Mouse (Mus musculus): ENCODE measurements around the gene Ankdd1b. TPM values are rescaled to one million over a fixed set of nuclear protein-coding genes. Genes with fewer than 3 reads are reported as not detected.

The Ankdd1b gene
- not detected in 2 replicates for polyA plus RNA-seq (2014; fragmentation: Nextera tagmentation; extraction: Ambion mirVana)

DNA sequence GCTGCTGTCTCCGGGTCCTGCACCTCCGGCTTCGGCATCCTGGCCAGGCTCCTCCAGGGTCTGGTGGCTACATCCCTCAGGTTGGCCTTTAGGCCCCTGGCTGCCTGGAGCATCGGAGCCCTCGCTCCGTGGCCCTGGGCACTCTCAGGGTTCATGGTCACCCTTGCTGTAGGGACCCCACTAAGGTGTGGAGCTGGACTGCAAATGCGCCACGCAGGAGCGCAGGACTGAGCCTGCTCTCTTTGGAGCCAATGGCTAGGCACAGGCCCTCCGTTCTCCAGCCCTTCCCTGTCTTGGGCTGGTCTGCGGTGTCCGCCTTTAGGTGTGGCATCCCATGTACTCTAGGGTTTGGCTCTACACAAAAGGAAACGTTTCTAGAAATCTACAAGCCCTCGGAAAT lies at the start of gene Ankdd1b:
Gene Ankdd1b (minus strand): TSS at position 242 of the 400 bp plus-strand sequence.
- H3K4me3 ChIP-seq (replicated peaks; ENCODE audit: low read length) = no peak within 1 kb of the TSS
- H3K27me3 ChIP-seq (ENCODE audit: control insufficient read depth, insufficient read depth, low read length) = no peaks in the 10 kb centered on the region
- H3K9ac ChIP-seq = no peak within 1 kb of the TSS
- H3K9me3 ChIP-seq (ENCODE audit: control insufficient read depth, low read length) = no peaks in the 10 kb centered on the region
- no peak within 1 kb of the TSS for H3K27ac ChIP-seq
- ATAC-seq (ENCODE audit: low FRiP score) (no peak), DNase-seq (ENCODE audit: low spot score) (no peak)
- no peaks in the 10 kb centered on the region for H3K36me3 ChIP-seq (replicated peaks; ENCODE audit: control insufficient read depth, insufficient read depth)
- WGBS = 91% methylated on average over 14 of the region's 14 CpGs
- H3K4me2 ChIP-seq (replicated peaks) = no peak within 1 kb of the TSS
- H3K4me1 ChIP-seq (replicated peaks; ENCODE audit: control insufficient read depth, insufficient read depth, low read length) = no peaks in the 10 kb centered on the region

DNA sequence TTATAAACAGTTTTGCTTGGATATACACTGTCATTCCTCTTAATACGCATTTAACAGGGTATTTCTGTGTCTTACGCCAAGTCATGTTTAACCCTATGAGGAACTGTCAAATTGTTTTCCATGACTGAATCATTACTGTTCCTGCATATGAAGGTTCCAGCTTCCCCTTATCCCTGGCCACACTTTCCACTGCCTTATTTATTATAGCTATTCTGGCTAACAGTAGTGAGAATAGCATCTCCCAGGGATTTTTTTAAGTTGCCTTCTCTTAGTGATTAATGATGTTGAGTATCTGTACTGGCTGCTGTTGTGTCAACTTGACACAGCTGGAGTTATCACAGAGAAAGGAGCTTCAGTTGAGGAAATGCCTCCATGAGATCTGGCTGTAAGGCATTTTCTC lies 46.3 kb upstream of the Ankdd1b start:
- Histone ChIP-seq H3K4me1 (replicated peaks; ENCODE audit: control insufficient read depth, insufficient read depth, low read length) (no peaks in the 10 kb centered on the region), H3K9ac (no peak overlapping the region), H3K9me3 (ENCODE audit: control insufficient read depth, low read length) (no peaks in the 10 kb centered on the region), H3K27ac (no peak overlapping the region), H3K27me3 (ENCODE audit: control insufficient read depth, insufficient read depth, low read length) (no peaks in the 10 kb centered on the region), H3K4me2 (replicated peaks) (no peak overlapping the region), H3K36me3 (replicated peaks; ENCODE audit: control insufficient read depth, insufficient read depth) (no peaks in the 10 kb centered on the region; the same call in 1 of the 2 replicates), H3K4me3 (replicated peaks; ENCODE audit: low read length) (no peak overlapping the region)
- ATAC-seq (ENCODE audit: low FRiP score) (no peak), DNase-seq (ENCODE audit: low spot score) (no peak)
- WGBS = 89% methylated on average over 2 of the region's 2 CpGs

DNA sequence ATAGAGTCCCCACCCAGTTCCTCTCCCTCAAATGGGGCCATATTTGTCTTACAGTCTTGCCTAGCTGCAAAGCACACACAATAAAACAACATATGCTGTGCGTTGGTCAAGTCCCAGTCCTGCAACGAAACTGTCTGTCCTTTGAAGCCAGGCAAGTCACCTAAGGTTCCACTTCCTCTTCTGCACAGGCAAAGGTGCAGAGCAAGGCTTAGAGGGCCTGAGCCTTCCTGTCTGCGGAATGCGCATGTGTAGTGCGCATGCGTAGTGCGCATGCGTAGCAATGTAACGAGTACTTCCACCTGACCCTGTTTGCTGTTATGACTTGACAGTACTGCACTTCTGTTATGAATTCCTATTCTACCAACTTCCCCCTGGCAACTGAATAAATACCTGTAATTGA lies 45.3 kb upstream of the Ankdd1b start:
- ATAC-seq (ENCODE audit: low FRiP score) (no peak), DNase-seq (ENCODE audit: low spot score) (no peak)
- H3K36me3 ChIP-seq (replicated peaks; ENCODE audit: control insufficient read depth, insufficient read depth) = no peaks in the 10 kb centered on the region; the same call in 1 of the 2 replicates
- no peaks in the 10 kb centered on the region for H3K9me3 ChIP-seq (ENCODE audit: control insufficient read depth, low read length)
- H3K4me1 ChIP-seq (replicated peaks; ENCODE audit: control insufficient read depth, insufficient read depth, low read length) = no peaks in the 10 kb centered on the region
- H3K27ac ChIP-seq = no peak overlapping the region
- no peak overlapping the region for H3K4me3 ChIP-seq (replicated peaks; ENCODE audit: low read length)
- no peaks in the 10 kb centered on the region for H3K27me3 ChIP-seq (ENCODE audit: control insufficient read depth, insufficient read depth, low read length)
- 96% methylated on average over 9 of the region's 9 CpGs for WGBS
- H3K4me2 ChIP-seq (replicated peaks) = no peak overlapping the region
- H3K9ac ChIP-seq = no peak overlapping the region

DNA sequence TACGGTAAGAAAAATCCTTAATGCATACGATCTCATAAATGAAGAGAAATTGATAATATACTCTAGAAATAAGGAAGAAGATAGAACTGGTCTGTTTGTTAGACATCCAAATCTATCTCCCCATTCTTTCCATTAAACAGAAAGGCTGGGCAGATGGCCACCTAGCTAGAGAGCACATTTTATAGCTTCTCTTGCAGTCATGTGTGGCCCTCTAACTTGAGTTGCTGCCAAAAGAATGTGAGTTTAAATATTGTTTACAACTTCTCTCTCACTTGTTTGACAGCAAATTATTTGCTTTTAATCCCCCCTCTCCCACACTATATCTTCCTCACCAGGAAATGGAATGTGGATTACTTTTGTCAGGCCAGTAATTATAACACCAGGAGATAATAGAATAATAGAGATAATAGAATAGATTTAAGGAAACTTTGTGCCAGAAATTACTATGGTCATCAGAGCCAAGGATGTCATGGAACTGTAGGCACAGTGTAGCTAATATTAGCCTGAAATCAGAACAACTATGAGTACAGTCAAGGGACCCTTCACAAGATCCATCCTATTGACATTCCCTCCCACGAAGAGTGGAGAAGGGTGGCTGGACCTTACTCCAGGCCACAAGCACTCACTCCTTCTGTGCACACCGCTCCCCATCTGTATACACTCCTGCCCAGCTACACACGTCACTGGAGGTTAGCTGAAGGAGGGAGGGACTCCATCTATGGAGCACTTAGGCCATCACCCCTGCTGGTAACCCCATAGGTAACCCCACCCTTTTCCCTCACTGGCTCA lies 43.4 kb upstream of the Ankdd1b start:
- no peaks in the 10 kb centered on the region for H3K9me3 ChIP-seq (ENCODE audit: control insufficient read depth, low read length)
- no peak overlapping the region for H3K4me2 ChIP-seq (replicated peaks)
- H3K27ac ChIP-seq = no peak overlapping the region
- WGBS = 88% methylated on average over 5 of the region's 5 CpGs
- no peak for DNase-seq (ENCODE audit: low spot score)
- H3K4me1 ChIP-seq (replicated peaks; ENCODE audit: control insufficient read depth, insufficient read depth, low read length) = no peaks in the 10 kb centered on the region
- no peaks in the 10 kb centered on the region for H3K27me3 ChIP-seq (ENCODE audit: control insufficient read depth, insufficient read depth, low read length)
- ATAC-seq (ENCODE audit: low FRiP score) = no peak
- no peak overlapping the region for H3K4me3 ChIP-seq (replicated peaks; ENCODE audit: low read length)
- H3K36me3 ChIP-seq (replicated peaks; ENCODE audit: control insufficient read depth, insufficient read depth) = no peaks in the 10 kb centered on the region; the same call in 1 of the 2 replicates
- H3K9ac ChIP-seq = no peak overlapping the region

GRCm38 (mm10) chr13:96511893-96512292 lies 40.9 kb upstream of the Ankdd1b start:
- WGBS = 83% methylated on average over 5 of the region's 5 CpGs
- Histone ChIP-seq H3K27me3 (ENCODE audit: control insufficient read depth, insufficient read depth, low read length) (no peaks in the 10 kb centered on the region), H3K4me2 (replicated peaks) (no peak overlapping the region), H3K9me3 (ENCODE audit: control insufficient read depth, low read length) (no peaks in the 10 kb centered on the region), H3K4me3 (replicated peaks; ENCODE audit: low read length) (no peak overlapping the region), H3K9ac (no peak overlapping the region), H3K27ac (no peak overlapping the region), H3K36me3 (replicated peaks; ENCODE audit: control insufficient read depth, insufficient read depth) (no peaks in the 10 kb centered on the region; the same call in 1 of the 2 replicates), H3K4me1 (replicated peaks; ENCODE audit: control insufficient read depth, insufficient read depth, low read length) (no peaks in the 10 kb centered on the region)
- DNase-seq (ENCODE audit: low spot score) (no peak), ATAC-seq (ENCODE audit: low FRiP score) (no peak)

- no peak overlapping the region for H3K4me3 ChIP-seq (replicated peaks; ENCODE audit: low read length)
- no peak overlapping the region for H3K4me2 ChIP-seq (replicated peaks)
- H3K4me1 ChIP-seq (replicated peaks; ENCODE audit: control insufficient read depth, insufficient read depth, low read length) = no peaks in the 10 kb centered on the region
- H3K9ac ChIP-seq = no peak overlapping the region
- no peaks in the 10 kb centered on the region for H3K27me3 ChIP-seq (ENCODE audit: control insufficient read depth, insufficient read depth, low read length)
- ATAC-seq (ENCODE audit: low FRiP score) (no peak), DNase-seq (ENCODE audit: low spot score) (no peak)
- WGBS = 95% methylated on average over 1 of the region's 1 CpGs
- no peak overlapping the region for H3K27ac ChIP-seq
- no peaks in the 10 kb centered on the region for H3K9me3 ChIP-seq (ENCODE audit: control insufficient read depth, low read length)
- no peaks in the 10 kb centered on the region; the same call in 1 of the 2 replicates for H3K36me3 ChIP-seq (replicated peaks; ENCODE audit: control insufficient read depth, insufficient read depth)
Measured at GRCm38 (mm10) chr13:96511262-96511661, 40.3 kb upstream of the Ankdd1b start.

GRCm38 (mm10) chr13:96510635-96511034 lies 39.6 kb upstream of the Ankdd1b start:
- H3K27ac ChIP-seq = no peak overlapping the region
- H3K4me2 ChIP-seq (replicated peaks) = no peak overlapping the region
- 85% methylated on average over 13 of the region's 13 CpGs for WGBS
- no peaks in the 10 kb centered on the region for H3K27me3 ChIP-seq (ENCODE audit: control insufficient read depth, insufficient read depth, low read length)
- no peaks in the 10 kb centered on the region for H3K9me3 ChIP-seq (ENCODE audit: control insufficient read depth, low read length)
- DNase-seq (ENCODE audit: low spot score) (no peak), ATAC-seq (ENCODE audit: low FRiP score) (no peak)
- no peaks in the 10 kb centered on the region for H3K4me1 ChIP-seq (replicated peaks; ENCODE audit: control insufficient read depth, insufficient read depth, low read length)
- H3K4me3 ChIP-seq (replicated peaks; ENCODE audit: low read length) = no peak overlapping the region
- H3K36me3 ChIP-seq (replicated peaks; ENCODE audit: control insufficient read depth, insufficient read depth) = no peaks in the 10 kb centered on the region
- H3K9ac ChIP-seq = no peak overlapping the region

DNA sequence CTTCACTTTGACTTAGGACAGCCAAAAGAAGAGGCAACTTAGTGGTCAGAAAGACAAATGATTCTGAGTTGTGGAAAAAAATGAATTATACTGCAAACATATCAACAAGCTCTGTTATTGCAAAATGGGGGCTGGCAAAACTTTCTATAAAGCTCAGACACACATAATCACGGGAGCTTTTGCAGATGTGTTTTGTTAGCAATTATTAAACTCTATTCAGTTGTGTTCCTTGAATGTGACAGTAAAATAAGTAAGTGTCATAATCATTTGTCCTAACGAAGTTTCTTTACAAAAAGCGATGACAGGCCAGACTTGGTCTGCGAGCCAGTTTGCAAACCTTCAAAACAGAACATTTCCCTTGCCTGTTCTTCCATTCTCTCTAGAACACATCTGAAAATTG lies 36.5 kb upstream of the Ankdd1b start:
- no peak overlapping the region for H3K27ac ChIP-seq

GRCm38 (mm10) chr13:96506313-96506712 lies 35.3 kb upstream of the Ankdd1b start:
- ATAC-seq (ENCODE audit: low FRiP score) = no peak
- H3K27me3 ChIP-seq (ENCODE audit: control insufficient read depth, insufficient read depth, low read length) = no peaks in the 10 kb centered on the region
- whole genome bisulfite sequencing = 89% methylated on average over 6 of the region's 6 CpGs

More for the DNA sequence above, 36.5 kb upstream of the Ankdd1b start:
- Histone ChIP-seq H3K9ac (no peak overlapping the region), H3K9me3 (ENCODE audit: control insufficient read depth, low read length) (no peaks in the 10 kb centered on the region), H3K4me3 (replicated peaks; ENCODE audit: low read length) (no peak overlapping the region), H3K36me3 (replicated peaks; ENCODE audit: control insufficient read depth, insufficient read depth) (no peaks in the 10 kb centered on the region), H3K4me1 (replicated peaks; ENCODE audit: control insufficient read depth, insufficient read depth, low read length) (no peaks in the 10 kb centered on the region), H3K4me2 (replicated peaks) (no peak overlapping the region), H3K27me3 (ENCODE audit: control insufficient read depth, insufficient read depth, low read length) (no peaks in the 10 kb centered on the region)
- ATAC-seq (ENCODE audit: low FRiP score) (no peak), DNase-seq (ENCODE audit: low spot score) (no peak)
- WGBS = 90% methylated on average over 4 of the region's 4 CpGs

More at GRCm38 (mm10) chr13:96506313-96506712, 35.3 kb upstream of the Ankdd1b start:
- Histone ChIP-seq H3K4me2 (replicated peaks) (no peak overlapping the region), H3K36me3 (replicated peaks; ENCODE audit: control insufficient read depth, insufficient read depth) (no peaks in the 10 kb centered on the region), H3K9ac (no peak overlapping the region), H3K27ac (no peak overlapping the region), H3K9me3 (ENCODE audit: control insufficient read depth, low read length) (no peaks in the 10 kb centered on the region), H3K4me1 (replicated peaks; ENCODE audit: control insufficient read depth, insufficient read depth, low read length) (no peaks in the 10 kb centered on the region), H3K4me3 (replicated peaks; ENCODE audit: low read length) (no peak overlapping the region)
- DNase-seq (ENCODE audit: low spot score) = no peak

All from hindbrain, embryonic 14.5 days (tissue).